Mouse (Mus musculus) midbrain, postnatal 0 days (tissue): ENCODE results near the gene Gpr12. TPM values are rescaled to one million over a fixed set of nuclear protein-coding genes. Genes with fewer than 3 reads are reported as not detected.
"Not testable (repeated sequence)": the region's sequence is repeated elsewhere in the genome, so short reads cannot be mapped to it uniquely, and the experiment has no call there.

Source experiments
- ATAC-seq: fragments of 200-750 bp; cut with Nextera tagmentation; 2 replicates; pipeline ENCODE4 v1.8.0; 2017; ENCODE audit warnings: moderate number of reproducible peaks, mild to moderate bottlenecking, moderate TSS enrichment, moderate library complexity; ENCODE audit not compliant: low FRiP score
- DNase-seq: peaks from one replicate; pipeline ENCODE4 v3.0.0-alpha.2; 2015; ENCODE audit warnings: low spot score
- H3K27ac ChIP-seq: fragments of 300-500 bp; sonication (generic); 2 replicates; pipeline ENCODE4 v1.5.1; 2014; ENCODE audit warnings: low read depth, mild to moderate bottlenecking, low read length, mixed read lengths
- H3K27me3 ChIP-seq: fragments of 300-500 bp; sonication (generic); 2 replicates; pipeline ENCODE4 v1.6.1; 2014; ENCODE audit warnings: low read length, control low read depth, mixed read lengths; ENCODE audit not compliant: insufficient read depth
- H3K36me3 ChIP-seq: fragments of 300-500 bp; sonication (generic); 2 replicates; pipeline ENCODE4 v1.6.1; 2014; ENCODE audit warnings: low read length, control low read depth, mixed read lengths; ENCODE audit not compliant: insufficient read depth
- H3K4me1 ChIP-seq: fragments of 300-500 bp; sonication (generic); 2 replicates; pipeline ENCODE4 v1.6.1; 2014; ENCODE audit warnings: mild to moderate bottlenecking, control low read depth, antibody characterized with exemption, low read length, mixed read lengths; ENCODE audit not compliant: insufficient read depth
- H3K4me2 ChIP-seq: fragments of 300-500 bp; sonication (generic); 2 replicates; pipeline ENCODE4 v1.6.1; 2014; ENCODE audit warnings: low read depth, mild to moderate bottlenecking, low read length, mixed read lengths; ENCODE audit not compliant: poor library complexity, severe bottlenecking
- H3K4me3 ChIP-seq: fragments of 300-500 bp; sonication (generic); 2 replicates; pipeline ENCODE4 v1.5.1; 2014; ENCODE audit warnings: low read depth, mild to moderate bottlenecking, low read length, moderate library complexity
- H3K9ac ChIP-seq: fragments of 300-500 bp; sonication (generic); replicated peaks from 2 replicates; pipeline ENCODE4 v1.6.1; 2014; ENCODE audit warnings: mild to moderate bottlenecking, low read length, moderate library complexity, mixed read lengths; ENCODE audit not compliant: poor library complexity, severe bottlenecking
- H3K9me3 ChIP-seq: fragments of 300-500 bp; sonication (generic); 2 replicates; pipeline ENCODE4 v1.6.1; 2016; ENCODE audit warnings: low read length, control low read depth
- CTCF ChIP-seq: IDR thresholded peaks from 2 replicates; pipeline ENCODE4 v1.5.1; 2016; ENCODE audit warnings: antibody characterized with exemption, mild to moderate bottlenecking
- WGBS: fragments of 180-500 bp; shearing (Covaris S2); extraction: QIAGEN DNeasy Blood & Tissue Kit; methylation state at CpG from one replicate; pipeline ENCODE4 v1.1.7; 2014; 5-methylcytosine and 5-hydroxymethylcytosine counted together
- polyA plus RNA-seq: library from polyadenylated mRNA; unstranded; fragments of >200 nt; fragmentation: Nextera tagmentation; extraction: Ambion mirVana; gene quantifications from 2 replicates; pipeline ENCODE4 v1.2.1, GENCODE M21; 2015
- total RNA-seq: library from RNA; depleted of rRNA; stranded (reverse); fragments of >200 nt; gene quantifications from 2 replicates; pipeline ENCODE4 v1.2.3, GENCODE M21; 2014

Gene Gpr12
- total and polyA plus RNA-seq, 2 experiments from 2014 or later, result 34.2 to 48.0 TPM

DNA sequence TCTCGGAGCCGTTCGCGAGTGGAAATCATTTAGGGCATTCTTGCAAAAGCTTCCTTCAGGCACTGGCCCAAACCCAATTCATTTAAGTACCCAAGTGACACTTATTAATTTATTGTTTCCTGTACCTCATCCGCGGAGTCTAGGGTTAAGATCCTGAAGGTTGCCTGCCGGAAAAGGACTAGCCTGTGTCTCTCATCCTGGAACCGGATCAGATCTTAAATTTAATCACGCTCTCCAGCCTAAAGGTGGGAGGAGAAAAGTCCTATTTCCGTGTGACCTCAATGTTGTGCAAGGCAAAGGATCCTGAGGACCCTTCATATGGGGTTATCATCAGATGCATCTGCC, 240 bp upstream of the Gpr12 start:
- DNase-seq (no peak), ATAC-seq (0 out of 2 replicates have a peak, but pooled peaks have one; percentile 22)
- Histone ChIP-seq H3K9me3 (no peaks in the 10 kb centered on the region), H3K36me3 (no peaks in the 10 kb centered on the region), H3K4me3 (peak overlapping the region; percentile 73), H3K9ac (peak overlapping the region; percentile 79), H3K4me1 (peaks cover 6% of the 10 kb centered on the region; the same call in 1 of the 2 replicates), H3K27me3 (no peaks in the 10 kb centered on the region), H3K27ac (peak overlapping the region; percentile 75; the same call in 1 of the 2 replicates), H3K4me2 (peak overlapping the region; percentile 75)
- 7% methylated on average over 10 of the region's 10 CpGs for WGBS
- TF ChIP-seq CTCF, result no peak

DNA sequence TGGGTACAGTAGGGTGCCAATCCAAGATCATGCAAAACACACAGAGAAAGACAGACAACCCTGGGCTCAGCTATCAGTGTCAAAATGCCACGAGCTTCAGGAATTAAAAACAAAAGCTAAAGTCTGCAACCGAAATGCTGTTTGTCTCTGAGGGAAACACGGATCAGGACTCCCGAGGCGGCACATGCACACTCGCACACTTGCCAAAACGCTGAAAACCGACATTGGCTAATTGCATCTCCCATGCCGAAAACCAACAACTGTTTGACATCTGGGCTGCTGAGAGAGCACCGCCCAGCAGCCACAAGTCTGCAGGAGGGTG, 922 bp downstream of the Gpr12 start:
- DNase-seq (peak; percentile 36), ATAC-seq (no peak)
- TF ChIP-seq CTCF, result no peak
- Histone ChIP-seq H3K9me3 (no peaks in the 10 kb centered on the region), H3K36me3 (no peaks in the 10 kb centered on the region), H3K9ac (peak overlapping the region; percentile 79), H3K4me2 (peak overlapping the region; percentile 75), H3K27me3 (no peaks in the 10 kb centered on the region), H3K4me3 (peak overlapping the region; percentile 73), H3K27ac (peak overlapping the region; percentile 75), H3K4me1 (peaks cover 6% of the 10 kb centered on the region; the same call in 1 of the 2 replicates)
- WGBS, result 4% methylated on average over 10 of the region's 10 CpGs

DNA sequence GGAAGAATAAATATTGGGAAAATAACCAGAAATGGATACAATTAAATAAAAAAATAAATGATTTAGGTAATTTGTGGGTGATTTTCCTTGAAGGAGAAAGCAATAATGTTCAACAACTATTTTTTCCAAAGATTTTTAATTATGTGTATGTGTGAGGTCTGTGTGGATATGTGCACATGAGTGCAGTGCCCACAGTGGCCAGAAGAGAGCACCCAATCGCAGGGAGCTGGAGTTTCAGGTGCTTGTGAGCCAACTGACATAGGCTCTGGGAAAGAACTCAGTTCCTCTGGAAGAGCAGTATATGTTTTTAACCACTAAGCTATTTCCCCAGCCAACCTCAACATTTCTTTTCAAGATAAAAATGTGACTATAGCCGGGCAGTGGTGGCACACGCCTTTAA, 8.4 kb downstream of the Gpr12 start:
- Histone ChIP-seq H3K9ac (no peak overlapping the region), H3K27me3 (no peaks in the 10 kb centered on the region), H3K4me1 (no peaks in the 10 kb centered on the region), H3K4me3 (no peak overlapping the region), H3K36me3 (peaks cover 2% of the 10 kb centered on the region; the same call in 1 of the 2 replicates), H3K9me3 (no peaks in the 10 kb centered on the region), H3K27ac (no peak overlapping the region), H3K4me2 (no peak overlapping the region)
- ATAC-seq, result no peak
- peak; percentile 22 for TF ChIP-seq CTCF
- no peak for DNase-seq
- WGBS, result 97% methylated on average over 3 of the region's 3 CpGs

DNA sequence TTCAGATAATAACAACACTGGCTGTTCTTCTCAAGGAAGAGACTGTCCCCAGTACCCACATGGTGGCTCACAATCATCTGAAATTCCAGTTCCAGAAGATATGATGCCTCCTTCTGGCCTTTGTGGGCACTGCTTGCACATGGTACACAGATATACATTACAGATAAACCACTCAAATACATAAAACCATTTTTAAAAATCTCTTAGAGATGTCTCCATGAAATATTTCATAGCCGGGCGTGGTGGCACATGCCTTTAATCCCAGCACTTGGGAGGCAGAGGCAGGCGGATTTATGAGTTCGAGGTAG, 12.3 kb downstream of the Gpr12 start:
- ATAC-seq, H3K36me3 ChIP-seq, H3K9me3 ChIP-seq, H3K27ac ChIP-seq, H3K4me1 ChIP-seq, DNase-seq, H3K9ac ChIP-seq, H3K4me3 ChIP-seq, H3K4me2 ChIP-seq, H3K27me3 ChIP-seq: not testable (repeated sequence)
- 0 out of 2 replicates have a peak, but pooled peaks have one; percentile 10 for TF ChIP-seq CTCF
- 96% methylated on average over 4 of the region's 4 CpGs for WGBS

DNA sequence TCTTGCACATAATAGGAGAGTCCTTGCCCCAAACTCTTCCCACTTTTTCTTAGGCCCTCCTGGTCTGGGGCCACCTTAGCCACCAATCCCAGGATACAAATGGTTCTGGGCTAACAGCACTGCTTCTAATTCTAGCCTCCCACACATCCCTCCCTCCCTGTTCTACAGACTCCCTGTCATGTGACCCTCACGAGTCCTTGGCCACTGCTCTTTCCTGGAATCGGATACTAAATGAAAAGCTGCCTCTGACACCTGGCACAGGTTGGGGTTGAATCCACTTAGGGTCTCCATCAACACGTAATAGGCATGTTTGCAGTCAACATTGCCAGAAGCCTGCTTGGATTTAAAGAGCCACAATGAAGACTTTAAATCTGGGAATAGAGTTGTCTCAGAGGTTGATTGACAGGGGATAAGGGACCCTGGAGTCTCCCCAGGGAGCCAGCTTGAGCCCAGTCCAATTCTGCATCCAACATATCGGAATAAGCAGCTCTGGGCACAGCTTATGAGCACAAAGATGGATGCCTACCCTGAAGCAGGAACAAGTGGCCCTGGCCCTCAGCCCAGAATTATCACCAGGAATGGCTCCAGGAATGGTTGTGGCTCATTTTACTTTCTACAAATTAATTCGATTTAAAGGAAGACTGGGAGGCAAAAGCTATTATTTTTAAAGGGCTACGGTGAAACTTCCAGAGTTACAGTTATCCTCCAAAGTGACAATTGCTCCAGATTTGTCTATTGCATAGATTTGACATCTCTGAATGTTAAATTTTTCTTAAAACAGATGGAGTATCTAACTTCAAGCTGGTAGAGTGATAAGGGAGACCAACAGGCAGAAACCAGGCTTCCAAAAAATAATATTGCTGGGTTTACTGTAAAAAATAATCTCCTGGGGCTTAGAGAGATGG, 13.0 kb downstream of the Gpr12 start:
- DNase-seq (peak; percentile 44), ATAC-seq (0 out of 2 replicates have a peak, but pooled peaks have one; percentile 52)
- H3K27me3 ChIP-seq, H3K4me1 ChIP-seq, H3K4me3 ChIP-seq, H3K27ac ChIP-seq, H3K36me3 ChIP-seq, H3K9me3 ChIP-seq, H3K9ac ChIP-seq, H3K4me2 ChIP-seq: not testable (repeated sequence)
- WGBS, result 48% methylated on average over 6 of the region's 6 CpGs

DNA sequence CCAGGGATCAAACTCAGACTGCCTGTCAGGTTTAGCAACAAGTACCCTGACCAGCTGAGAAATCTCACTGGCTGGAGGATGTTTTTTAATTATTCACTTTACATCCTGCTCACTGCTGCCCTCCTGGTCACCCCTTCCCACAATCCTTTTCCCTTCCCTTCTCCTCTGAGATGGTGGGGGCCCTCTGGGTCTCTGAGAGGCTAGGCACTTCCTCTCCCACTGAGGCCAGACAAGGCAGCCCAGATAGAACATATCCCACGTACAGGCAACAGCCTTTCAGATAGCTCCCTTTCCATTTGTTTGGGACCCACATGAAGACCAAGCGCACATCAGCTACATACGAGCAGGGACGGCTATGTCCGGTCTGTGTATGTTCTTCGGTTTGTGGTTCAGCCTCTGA, 14.9 kb downstream of the Gpr12 start:
- not testable (repeated sequence) for H3K27me3 ChIP-seq, DNase-seq, H3K27ac ChIP-seq, H3K4me2 ChIP-seq, H3K9me3 ChIP-seq, H3K4me3 ChIP-seq, H3K36me3 ChIP-seq, ATAC-seq, H3K4me1 ChIP-seq, H3K9ac ChIP-seq
- WGBS, result 88% methylated on average over 6 of the region's 6 CpGs
